Mouse (Mus musculus) layer of hippocampus, adult 9-10 months (tissue): ENCODE measurements around the gene Ntmt1.

Experiments
- DNase-seq: peaks from one replicate; pipeline ENCODE4 v3.0.0; 2022; ENCODE audit warnings: low spot score

Ntmt1 gene

DNA sequence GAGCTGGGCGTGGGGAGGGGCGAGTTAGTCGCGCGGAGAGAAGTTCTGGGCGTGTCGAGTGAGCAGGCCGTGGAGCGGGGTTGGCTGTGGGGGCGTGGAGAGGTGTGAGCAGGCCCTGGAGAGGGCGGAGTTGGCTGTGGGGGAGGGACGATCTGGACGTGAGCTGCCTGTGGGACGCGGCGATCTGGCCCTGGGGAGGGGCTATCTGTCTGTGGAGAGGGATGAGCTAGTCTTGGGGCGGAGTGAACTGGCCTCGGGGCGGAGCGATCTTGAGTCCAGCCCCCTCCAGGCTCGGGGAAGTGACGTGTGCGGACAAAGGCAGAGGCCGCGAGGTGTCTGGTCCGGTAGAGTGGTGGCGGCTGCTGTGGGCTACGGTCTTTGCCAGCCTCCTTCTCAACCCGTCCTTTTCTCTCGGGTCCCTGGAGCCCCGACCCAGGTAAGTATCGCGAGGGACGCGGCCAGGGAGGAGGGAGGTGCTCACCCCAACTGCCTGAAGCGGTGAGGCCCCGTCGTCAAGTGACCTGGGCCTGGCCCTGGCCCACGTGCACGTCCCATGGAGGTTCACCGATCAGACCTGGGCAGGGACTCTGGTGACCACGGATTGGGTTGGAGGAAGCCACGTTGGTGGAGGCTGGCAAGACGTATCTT lies at the start of gene Ntmt1:
Gene Ntmt1, plus strand, starts transcription at position 179 of the 648 bp plus-strand sequence.
- DNase-seq = peak; percentile 97

DNA sequence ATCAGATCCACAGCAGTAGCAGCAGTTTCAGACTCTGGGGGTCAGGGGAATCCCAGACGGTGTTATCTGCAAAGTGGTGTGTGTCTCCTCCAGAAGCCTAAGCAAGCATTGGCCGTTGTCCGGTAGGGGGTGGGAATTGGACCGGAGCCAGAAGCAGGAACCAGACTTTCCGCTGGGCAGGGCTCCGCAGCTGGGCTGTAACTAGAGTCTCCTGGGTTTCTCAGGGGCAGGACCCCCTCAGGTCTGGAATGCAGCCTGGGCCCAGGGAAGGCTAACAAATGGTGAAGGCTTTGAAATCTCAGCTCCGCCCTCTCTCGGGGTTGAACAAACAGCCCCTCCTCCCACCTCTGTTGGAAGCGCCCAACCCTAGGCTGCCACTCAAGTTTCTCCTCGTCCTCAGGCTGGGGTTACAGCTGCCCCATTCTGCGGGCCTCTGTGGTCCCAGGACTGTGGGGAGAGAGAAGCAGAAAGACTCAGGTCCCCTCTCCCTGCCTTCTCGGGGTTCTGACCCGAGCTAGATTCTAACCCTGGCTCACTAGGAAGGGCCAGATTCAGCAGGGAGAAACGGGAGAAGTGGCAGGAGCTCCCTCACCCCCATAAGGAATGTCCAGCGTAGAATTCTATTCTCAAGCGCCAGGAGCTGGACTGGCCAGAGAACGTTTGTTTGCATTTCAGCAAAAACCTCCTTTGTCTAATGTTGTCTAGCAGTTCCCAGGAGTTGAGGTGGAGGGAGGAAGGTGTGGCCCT lies 49.1 kb upstream of the Ntmt1 start:
- no peak for DNase-seq

DNA sequence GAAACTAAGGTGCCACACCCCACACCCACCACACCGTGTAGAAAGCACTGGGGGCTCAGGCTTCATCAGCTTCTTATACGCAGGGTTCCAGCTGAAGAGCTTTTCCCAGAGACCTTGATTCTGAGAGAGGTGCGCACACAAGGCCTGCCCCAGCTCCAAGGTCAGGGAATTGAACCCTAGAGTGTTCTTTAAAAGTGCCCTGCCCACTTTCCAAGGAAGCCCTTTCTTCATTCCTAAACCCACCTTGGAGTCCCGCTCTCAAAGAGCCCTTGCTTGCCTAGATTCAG lies 48.6 kb upstream of the Ntmt1 start:
- DNase-seq = no peak

DNA sequence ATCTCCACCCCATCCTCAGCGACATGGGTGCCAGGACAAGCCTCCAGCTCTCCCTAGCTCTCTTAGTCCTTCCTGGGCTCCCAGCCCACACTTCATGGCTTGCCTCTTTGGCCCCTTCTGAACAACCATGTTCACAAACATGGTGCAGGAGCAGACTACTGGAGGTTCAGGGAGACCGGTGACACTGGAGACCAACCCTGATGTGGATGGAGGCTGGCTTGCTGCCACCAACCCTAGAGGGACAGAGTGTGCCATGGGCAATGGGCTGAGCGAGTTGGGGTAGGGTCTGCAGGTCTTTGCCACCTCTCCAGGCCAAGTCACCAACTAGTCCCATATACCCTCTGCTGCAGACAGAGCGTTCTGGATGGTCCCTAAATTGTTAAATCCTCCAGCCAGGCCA lies 48.2 kb upstream of the Ntmt1 start:
- DNase-seq = no peak

DNA sequence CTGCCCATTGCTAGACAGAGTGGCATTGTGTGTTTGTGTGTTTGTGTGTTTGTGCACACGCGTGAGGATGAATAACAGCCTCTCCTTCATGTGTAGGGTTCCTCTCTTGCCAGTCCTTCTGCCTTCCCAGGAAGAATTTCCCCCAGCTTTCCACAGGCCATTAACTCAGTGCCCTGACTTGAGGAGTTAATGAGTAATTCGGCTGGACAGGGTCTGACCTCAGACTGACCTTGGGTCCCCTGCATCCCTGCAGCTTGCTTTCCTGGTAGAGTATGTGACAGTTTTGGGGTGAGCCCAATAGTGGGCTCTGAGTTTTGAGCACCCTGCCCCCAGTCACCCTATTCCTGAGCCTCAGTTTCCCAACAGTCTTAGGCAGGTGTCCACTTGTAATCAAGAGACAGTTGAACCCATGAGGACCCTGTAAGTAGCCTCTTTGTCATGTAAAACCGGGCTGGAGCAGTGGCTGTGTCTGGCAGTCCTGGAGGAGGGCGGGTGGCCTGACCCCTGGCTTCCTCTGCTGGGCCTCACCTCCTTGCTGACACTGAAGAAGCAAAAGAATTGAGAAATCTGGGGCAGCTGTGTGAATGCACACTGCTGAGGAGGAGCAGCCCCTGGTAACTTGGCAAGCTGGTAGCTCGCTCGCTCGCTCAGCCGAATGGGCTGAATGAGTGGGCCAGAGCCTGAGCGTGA lies 47.6 kb upstream of the Ntmt1 start:
- DNase-seq = no peak

DNA sequence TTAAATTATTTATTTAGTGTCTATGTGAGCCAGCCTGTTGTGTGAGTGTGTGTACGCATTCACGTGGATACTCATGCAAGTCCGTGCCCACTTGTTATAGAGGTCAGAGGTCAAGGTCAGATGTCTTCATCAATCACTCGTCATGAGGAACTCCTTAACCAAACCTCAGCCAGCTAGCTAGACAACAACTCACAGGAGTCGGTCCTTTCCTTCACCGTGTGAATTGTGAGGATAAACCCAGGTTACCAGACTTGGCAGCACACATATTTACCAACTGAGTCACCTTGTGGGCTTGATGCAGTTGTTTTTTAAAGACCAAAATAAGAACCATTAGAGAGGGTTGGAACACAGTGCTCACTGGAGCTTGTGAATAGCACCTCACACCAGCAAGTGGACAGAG lies 46.9 kb upstream of the Ntmt1 start:
- DNase-seq = no peak

DNA sequence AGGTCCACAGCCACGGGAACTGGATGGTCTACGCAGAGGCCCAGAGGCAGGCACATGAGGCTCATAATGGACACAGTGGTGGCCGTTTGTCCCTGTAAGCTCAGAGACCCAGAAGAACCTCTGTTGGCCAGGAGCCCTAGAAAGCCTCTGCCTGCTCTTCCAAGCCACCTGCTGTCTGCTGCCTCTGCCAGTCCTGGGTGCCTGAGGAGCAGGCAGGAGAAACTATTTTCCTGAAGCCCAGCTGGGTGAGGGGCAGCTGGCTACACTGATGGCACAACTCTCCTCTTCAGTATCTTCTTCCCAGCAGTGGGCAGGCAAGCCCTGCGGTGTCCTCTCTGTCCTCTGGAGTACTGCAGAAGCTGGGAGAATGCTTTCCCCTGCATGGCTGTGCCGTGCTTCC lies 41.2 kb upstream of the Ntmt1 start:
- no peak for DNase-seq

DNA sequence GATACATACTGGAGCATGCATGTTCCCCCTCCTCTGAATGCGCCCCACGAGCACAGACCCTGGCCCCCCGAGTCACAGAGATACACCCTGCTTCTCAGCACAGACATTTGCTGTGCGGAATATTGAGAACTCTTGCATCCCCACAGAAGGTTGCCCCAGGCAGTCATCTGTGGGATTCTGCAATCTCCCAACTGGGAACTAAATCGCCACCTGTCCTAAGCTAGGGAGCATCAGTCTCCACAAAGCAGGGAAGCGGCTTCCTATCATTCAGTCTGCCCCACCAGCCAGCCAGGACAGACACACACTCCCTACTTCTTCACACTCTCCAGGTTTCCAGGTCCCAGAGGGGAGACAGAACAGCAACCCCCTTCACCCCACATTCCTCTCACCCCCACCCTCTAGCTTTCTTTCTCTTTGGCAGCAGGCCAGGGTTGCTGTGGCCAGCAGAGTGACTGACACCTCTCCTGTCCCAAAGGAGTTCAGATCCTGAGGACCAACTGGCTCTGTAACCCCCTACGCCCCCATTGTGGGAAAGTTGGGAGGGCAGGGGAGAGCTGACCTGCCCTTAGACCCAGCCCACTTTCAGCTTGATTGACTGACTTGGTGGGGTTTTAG lies 39.9 kb upstream of the Ntmt1 start:
- DNase-seq = peak; percentile 30

DNA sequence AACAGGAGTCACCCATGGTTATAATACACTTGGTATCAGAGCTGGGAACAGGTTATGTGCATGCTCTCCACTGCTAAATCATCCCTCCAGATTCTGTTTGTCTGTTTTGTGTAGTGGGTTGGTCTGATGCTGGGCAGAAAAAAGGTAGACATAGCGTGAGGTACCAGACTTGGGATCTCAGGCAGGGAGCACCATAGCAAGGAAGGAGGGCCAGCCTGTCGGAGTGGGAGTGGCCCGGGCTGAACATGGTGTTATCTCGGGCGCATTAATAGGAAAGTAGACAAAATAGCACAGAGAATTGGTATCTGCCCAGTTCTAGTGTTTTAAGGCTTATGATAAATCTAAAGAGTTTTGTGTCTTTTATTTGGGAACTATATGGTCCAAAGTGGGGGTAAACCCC lies 39.1 kb upstream of the Ntmt1 start:
- DNase-seq = no peak

DNA sequence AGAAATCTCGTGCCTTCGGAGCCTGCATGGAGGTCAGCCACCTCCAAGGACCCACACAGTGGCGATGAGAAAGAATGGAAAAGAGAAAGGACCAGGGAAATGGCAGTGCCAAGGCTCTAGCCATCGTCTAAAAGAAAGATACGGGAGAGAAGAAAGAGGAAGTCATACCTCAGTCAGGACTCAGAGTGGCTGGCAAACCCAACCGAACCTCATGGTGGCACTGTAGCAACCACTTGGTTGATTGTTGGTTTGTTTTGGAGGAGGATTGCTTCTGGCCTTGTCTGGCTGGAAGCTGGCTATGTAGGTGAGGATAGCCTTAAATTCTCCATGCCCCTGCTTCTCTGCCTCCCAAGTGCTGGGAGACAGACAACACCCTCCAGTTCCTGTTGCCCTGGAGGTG lies 38.4 kb upstream of the Ntmt1 start:
- DNase-seq = no peak

DNA sequence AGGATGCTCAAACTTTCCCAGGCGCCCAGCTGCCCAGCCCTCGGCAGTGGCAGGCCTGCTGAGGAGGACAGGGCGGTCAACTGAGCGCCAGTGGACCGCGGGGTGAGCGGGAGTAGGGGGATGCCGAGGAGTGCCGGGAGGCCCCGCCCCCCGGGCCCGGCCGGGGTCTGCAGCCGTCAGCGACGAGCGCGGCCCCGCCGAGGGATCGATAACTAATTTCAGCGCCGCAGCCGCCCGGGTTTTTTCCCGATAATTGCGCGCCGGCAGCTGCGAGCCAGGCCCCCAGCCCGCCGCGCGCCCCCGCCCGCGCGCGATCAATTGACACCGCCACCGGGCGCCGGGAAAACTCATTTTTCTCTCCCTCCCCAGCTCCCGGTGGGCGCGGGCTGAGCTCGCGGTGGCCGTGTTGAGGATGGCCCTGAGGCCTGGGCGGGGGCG lies 36.2 kb upstream of the Ntmt1 start:
- DNase-seq = no peak

DNA sequence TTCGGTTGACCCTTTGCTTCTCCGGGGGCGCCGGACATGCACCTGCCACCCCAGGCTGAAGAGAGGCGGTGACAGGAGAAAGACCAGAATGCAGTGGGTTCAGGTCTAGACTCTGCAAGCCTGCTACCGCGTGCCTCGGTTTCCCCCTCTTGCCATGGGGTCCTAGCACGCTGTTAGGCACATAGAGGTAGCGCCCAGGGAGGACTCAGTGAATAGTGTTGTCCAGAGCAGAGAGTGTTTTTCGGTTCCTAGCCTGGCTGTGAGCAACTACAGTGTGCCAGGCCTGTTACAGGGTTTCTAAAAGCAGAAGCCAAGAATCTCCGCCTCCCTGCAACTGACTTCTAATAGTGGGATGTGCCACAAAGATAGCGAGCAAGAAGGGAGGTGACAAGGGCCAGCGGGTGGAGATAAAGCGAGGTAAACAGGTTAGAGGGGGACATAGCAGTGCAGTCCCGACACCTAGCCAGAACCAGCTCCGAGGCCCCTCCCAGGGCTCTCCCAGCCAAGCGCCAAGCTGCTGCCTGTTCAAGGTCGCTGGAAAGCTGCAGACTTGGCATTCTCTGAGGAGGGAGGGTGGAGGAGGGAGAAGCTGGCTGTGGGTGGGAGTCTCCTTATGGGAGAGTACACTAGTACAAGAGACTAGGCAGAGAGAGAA lies 35.7 kb upstream of the Ntmt1 start:
- DNase-seq = peak; percentile 70

DNA sequence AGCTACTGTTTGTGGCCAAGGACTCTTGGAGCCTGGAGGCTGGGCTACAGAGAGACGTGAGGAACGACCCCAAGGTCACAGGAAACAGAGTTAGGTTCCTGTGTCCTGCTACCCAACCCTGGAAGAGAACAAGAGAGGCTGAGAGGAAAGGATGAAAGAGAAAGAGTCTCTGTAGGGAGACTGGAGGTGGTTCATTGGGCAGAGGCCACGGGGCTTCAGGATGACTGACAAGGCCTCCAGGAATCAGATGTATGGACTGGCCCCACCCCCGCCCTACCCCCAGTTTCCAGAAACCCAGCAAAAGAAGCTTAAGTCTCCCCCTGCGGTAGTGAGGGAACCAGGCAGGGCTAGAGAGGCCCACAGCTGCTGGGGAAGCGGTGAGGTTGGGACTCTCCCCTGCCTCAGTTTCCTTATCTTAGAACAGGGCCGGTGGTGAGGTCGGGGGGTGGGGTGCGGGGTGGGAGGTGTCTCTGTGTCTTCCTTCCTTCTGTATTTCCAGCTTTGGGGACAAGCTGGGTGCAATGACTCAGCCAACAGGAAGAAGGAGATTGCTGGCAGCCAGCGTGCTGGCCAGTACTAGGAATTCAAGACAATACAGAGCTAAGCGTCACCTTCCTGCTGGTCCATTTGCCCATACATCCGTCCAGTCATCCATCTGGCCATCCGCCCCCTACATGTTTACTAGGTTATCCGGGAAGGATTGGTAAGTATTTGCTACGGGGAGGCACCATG lies 34.9 kb upstream of the Ntmt1 start:
- no peak for DNase-seq

DNA sequence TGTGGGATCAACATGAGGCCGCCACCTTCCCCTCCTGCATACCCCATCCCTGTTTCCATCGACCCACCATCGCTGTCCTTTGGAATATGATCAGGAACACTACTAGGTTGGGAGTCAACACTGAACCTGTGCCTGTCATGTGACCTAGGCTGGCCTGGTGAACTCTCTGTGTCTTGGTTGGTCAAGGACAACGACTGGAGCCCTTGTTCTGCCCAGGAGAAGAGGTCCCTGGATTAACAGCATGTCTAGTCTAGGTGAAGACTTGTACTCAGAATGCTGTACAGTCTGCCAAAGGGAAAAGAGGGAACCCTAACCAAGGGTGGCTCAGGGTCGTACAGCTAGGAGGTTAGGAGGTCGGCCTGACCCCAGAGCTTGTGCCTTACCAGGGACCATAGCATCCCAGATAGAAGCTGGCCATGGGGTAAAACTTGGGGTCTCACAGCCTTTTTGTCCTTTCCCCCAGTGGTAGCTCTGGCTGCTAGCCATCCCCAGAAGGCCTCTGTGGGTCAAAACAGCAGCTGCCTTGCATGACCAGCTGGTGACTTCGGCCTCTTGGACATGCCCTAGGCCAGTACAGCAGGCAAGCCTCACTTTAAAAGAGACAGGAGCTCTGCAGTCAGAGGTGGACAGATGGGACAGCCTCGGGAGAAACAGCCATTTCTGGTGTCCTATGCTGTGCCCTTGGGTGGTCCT lies 34.2 kb upstream of the Ntmt1 start:
- no peak for DNase-seq

DNA sequence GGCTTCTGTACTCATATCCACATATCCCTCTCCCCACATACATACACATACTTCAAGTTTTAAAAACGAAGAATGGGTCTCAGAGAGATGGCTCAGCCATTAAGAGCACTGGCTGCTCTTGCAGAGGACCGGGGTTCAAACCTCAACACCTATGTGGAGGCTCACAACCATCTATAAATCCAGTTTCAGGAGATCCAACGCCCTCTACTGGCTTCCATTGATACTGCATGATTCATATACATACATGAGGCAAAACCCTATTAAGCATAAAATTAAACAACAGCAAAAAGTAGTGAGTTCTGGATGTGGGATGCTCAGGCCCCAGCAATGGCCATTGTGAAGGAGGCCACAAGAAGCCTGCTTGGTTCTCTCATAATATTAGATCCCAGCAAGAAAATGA lies 31.7 kb upstream of the Ntmt1 start:
- no peak for DNase-seq

DNA sequence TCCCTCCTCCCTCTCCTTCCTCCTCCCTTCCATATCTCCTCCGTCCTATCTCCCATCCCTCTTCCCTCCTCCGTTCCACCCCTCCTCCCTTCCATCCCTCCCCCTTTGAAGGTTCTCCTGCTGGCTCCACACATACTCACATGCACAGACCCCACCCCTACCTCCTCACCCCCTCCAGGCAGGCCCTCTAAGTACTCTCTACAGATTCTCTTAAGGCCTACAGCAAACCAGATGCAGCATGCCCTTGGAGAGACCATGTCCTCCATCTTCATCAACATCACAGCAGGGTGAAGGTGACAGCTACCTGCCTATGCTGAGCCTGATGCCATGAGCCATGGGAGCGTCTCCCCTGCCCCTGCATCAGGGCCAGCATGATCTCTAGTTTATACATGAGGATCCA lies 30.4 kb upstream of the Ntmt1 start:
- no peak for DNase-seq

DNA sequence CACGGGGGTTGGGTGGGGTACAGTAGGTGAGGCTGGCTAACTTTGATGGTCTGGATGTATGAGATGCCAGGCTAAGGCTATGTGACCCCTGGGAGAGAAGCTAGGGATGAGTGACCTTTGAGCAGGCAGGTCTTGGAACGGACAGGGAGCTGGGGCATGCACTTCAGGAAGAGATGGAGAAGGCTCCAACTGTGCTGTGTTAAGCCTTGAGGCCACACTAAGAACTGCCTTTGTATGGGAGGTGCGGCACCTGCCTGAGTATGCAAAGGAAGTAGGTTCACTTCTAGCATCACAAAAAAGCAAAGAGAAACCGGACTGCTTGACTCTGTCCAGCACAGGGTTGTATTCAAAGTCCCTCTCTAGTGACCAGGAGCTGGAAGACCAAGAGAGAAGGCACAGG lies 29.4 kb upstream of the Ntmt1 start:
- DNase-seq = no peak

DNA sequence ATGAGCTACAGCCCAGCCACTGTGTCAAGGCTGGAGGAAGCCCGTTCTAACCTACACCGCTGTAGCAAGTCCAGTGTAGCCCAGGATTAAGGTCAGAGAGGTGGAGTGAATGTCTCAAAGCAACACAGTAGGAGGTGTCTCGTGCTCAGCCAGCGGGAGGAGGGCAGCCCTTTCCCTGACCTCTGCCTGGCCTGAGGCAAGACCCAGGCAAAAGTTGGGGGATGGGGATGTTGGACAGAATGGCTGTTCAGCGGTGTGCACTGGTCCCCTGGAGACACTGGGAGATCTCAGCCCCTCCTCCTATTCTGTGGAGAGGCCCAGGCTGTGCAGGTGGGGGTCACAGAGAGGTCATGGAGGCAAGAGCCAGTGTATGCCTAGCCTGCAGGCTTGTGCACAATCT lies 28.4 kb upstream of the Ntmt1 start:
- no peak for DNase-seq

DNA sequence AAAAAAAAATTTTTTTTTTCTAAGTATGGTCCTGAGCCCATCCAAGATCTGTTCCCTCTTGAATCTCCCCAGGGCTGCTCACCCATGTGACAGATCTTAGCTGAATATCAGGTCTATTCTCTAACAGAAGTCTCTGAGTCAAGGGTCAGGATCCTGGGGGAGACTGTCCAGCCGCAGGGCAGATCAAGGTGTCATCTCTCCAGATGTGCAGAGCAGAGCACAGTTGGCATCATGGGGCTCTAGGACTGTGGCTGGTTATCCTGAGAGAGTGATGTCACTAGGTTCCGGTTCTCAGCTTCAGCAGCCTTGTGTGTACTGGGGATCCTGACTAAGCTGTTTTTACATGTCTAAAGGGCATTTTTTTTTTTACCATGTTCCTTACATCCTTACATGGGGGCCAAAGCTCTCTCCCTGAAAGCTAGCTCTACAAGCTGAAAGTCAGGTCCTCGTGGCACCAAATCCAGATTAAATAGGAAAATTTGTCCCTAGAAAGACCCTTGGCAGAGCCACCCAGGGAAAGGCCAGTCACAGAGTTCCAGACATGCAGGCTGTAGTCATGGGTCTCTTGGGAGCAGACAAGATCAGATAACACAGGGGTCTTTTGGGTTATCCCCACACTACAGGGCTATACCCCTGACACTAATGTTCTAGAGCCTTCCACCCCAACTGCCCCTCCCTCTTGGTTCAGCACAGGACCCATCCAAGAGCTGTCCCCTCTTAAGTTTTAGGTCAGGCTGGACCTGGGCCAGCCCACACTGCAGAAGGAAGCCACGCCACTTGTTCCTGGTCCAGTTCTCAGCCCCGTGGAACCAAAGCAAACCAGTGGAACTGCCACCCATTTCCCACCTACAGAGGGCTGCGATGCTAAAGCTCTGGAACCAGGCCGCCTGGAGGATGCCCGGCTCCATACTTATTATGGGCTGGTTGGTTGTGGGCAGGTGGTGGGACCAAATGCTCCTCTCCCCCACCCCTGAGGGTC lies 25.0 kb upstream of the Ntmt1 start:
- DNase-seq = no peak

DNA sequence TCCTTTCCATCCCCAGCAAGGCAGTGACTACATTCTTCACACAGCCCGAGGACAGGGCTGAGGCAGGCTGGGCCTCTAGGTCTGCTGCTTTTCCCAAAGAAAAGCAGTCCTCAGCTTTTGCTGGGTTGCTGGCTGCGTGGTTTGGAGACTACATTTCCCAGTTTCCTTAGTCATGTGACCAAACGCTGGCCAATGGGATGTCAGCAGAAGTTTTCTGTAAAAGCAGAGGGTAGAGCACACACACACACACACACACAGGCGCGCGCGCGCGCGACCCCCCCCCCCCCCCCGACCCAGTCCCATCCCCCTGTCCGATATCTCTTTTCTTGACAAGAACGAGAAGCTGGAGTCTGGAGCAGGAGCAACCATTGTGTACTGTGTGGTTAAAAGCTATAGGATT lies 24.3 kb upstream of the Ntmt1 start:
- peak; percentile 61 for DNase-seq
